Mouse (Mus musculus): ENCODE results near the gene Pxk.

DNA sequence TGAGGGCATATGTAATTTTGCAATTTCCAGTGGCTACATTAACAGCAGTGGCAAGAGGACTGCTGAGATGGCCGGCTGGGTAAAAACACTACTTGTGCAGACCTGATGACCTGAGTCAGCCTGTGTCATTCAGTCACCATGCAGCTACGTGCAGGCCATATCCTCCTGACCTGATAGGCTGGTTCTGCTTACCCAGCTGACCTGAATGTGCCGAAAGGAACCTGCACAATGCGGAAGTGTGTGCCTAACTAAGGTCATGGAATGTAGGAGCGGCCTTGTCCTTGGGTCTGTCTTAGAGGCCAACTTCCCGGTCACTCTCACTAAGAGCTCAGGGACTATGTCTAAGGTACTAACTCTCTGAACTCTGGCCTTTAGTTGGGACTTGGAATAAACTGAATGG, 13.5 kb downstream of the Pxk start:
- TF ChIP-seq POLR2A (IDR thresholded peaks at IDR 0.05; ENCODE audit: borderline replicate concordance, extremely low read depth, insufficient read depth, insufficient read length, poor library complexity, severe bottlenecking): no peak
- TF ChIP-seq CTCF (IDR thresholded peaks at IDR 0.05; ENCODE audit: borderline replicate concordance, extremely low read depth, insufficient read depth, insufficient read length): no peak
